Mouse (Mus musculus) C2C12 (cell line): ENCODE results near the gene Fkbp9. TPM values are rescaled to one million over a fixed set of nuclear protein-coding genes. Genes with fewer than 3 reads are reported as not detected.

ENCODE experiments used
- H3K27me3 ChIP-seq: one replicate; pipeline ENCODE4 v1.6.1; 2011; ENCODE audit not compliant: control insufficient read depth, insufficient read depth, insufficient read length
- H3K36me3 ChIP-seq: one replicate; pipeline ENCODE4 v1.6.1; 2011; ENCODE audit not compliant: control insufficient read depth, insufficient read depth
- H3K4me3 ChIP-seq: one replicate; pipeline ENCODE4 v1.5.1; 2011; ENCODE audit warnings: mild to moderate bottlenecking, control low read depth; ENCODE audit not compliant: poor library complexity, insufficient read depth, severe bottlenecking
- H3K79me2 ChIP-seq: one replicate; pipeline ENCODE4 v1.6.1; 2011; ENCODE audit not compliant: control insufficient read depth, insufficient read depth
- H3K79me3 ChIP-seq: one replicate; pipeline ENCODE4 v1.6.1; 2011; ENCODE audit warnings: low read depth, control low read depth
- H3ac ChIP-seq: one replicate; pipeline ENCODE3; 2011; ENCODE audit warnings: low read depth; ENCODE audit not compliant: control insufficient read depth, insufficient read length
- CEBPB ChIP-seq: IDR thresholded peaks from one replicate; pipeline ENCODE4 v1.6.1; 2011; ENCODE audit warnings: low read depth, mild to moderate bottlenecking, control low read depth, moderate library complexity
- CTCF ChIP-seq: IDR thresholded peaks from one replicate; pipeline ENCODE4 v1.5.1; 2011; ENCODE audit not compliant: control insufficient read depth, insufficient read depth, insufficient read length
- FOSL1 ChIP-seq: IDR thresholded peaks from one replicate; pipeline ENCODE4 v1.8.0; 2011; ENCODE audit warnings: mild to moderate bottlenecking, low read length; ENCODE audit not compliant: poor library complexity, insufficient read depth, severe bottlenecking
- MAX ChIP-seq: IDR thresholded peaks from one replicate; pipeline ENCODE4 v1.6.1; 2011; ENCODE audit warnings: mild to moderate bottlenecking, control low read depth
- MYOD1 ChIP-seq: IDR thresholded peaks from one replicate; pipeline ENCODE4 v1.6.1; 2011; ENCODE audit warnings: low read depth; ENCODE audit not compliant: control insufficient read depth, insufficient read length
- MYOG ChIP-seq: IDR thresholded peaks from one replicate; pipeline ENCODE4 v1.6.1; 2011; ENCODE audit not compliant: control insufficient read depth, insufficient read length; ENCODE audit errors: extremely low read depth
- USF1 ChIP-seq: IDR thresholded peaks from one replicate; pipeline ENCODE4 v1.6.1; 2011; ENCODE audit warnings: low read depth, mild to moderate bottlenecking, control low read depth, moderate library complexity
- polyA plus RNA-seq: library from polyadenylated mRNA; unstranded; fragments of >200 nt; fragmentation: generic; extraction: Trizol; gene quantifications from one replicate; pipeline ENCODE4 v1.2.1, GENCODE M21; 2012; ENCODE audit warnings: missing spikeins

Gene Fkbp9
- polyA plus RNA-seq, 1 experiment, result 90.4 TPM

DNA sequence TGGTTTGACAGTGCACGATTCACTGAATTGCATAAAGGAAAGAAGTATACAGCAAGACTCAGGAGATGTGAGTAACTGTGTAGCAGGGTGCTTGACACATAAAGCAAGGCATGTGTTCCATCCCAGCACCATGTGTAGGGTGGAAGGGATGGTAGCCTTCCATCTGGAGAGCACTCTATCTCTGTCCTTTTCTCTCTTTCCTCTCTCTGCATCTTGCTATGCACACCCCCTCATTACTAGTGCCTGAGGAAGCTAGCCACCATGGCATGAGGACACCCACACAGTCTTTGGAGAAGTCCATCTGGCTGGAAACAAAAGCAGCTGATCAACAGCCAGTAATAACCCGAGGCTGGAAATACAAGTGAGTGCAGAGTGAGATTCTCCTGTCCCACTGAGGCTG is 25.7 kb upstream of the Fkbp9 start:
- TF ChIP-seq USF1, result no peak
- TF ChIP-seq CTCF, result no peak
- TF ChIP-seq MYOG, result no peak
- no peak for TF ChIP-seq FOSL1
- TF ChIP-seq CEBPB, result no peak
- no peak for TF ChIP-seq MYOD1
- TF ChIP-seq MAX, result no peak
- Histone ChIP-seq H3K27me3 (no peaks in the 10 kb centered on the region), H3K79me2 (no peaks in the 10 kb centered on the region), H3K4me3 (no peak overlapping the region), H3ac (no peak overlapping the region), H3K79me3 (no peaks in the 10 kb centered on the region), H3K36me3 (no peaks in the 10 kb centered on the region)

DNA sequence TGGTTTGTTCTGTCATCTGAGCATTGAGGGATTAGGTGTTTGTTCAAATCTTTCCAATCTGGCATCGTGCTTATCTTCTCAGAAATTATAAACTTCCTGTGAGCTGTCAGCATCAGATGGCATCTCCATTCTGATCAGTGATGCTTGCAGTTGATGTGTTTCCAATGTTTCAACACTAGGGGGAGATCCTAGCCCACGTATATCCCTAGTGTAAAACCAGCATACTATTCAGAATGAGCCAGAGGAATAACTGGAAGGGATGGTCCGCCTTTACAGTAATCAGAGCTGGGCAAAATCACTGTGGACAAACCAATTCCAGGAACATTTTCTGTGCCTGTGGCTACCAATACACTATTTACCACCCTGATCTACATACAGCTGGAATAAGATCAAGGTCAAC is 23.2 kb upstream of the Fkbp9 start:
- Histone ChIP-seq H3K27me3 (no peaks in the 10 kb centered on the region), H3K4me3 (no peak overlapping the region), H3ac (no peak overlapping the region), H3K79me3 (no peaks in the 10 kb centered on the region), H3K36me3 (no peaks in the 10 kb centered on the region), H3K79me2 (no peaks in the 10 kb centered on the region)
- TF ChIP-seq MYOD1, result no peak
- TF ChIP-seq CTCF, result peak; percentile 36

DNA sequence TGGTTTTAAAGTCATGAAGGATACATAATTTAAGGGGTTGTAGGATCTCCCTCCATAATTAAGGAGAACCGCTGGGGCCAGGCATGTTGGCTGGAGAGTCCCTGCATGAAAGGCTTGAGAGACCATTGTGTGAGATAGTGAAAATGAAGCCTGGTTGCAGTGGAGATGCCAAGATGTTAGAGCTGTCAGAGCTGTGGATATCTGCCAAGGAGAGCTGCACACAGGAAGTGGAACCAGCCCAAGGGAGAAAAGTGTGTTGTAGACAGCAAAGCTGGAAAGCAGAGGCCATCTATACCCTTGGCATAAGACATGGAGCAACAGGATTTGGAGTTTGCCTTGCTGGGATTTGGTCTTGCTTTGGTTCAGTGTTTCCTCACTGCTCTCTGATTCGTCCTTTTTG is 18.5 kb upstream of the Fkbp9 start:
- Histone ChIP-seq H3K79me2 (no peaks in the 10 kb centered on the region), H3K36me3 (no peaks in the 10 kb centered on the region), H3ac (no peak overlapping the region), H3K27me3 (no peaks in the 10 kb centered on the region), H3K79me3 (no peaks in the 10 kb centered on the region), H3K4me3 (no peak overlapping the region)
- TF ChIP-seq MAX (no peak), MYOD1 (no peak)

DNA sequence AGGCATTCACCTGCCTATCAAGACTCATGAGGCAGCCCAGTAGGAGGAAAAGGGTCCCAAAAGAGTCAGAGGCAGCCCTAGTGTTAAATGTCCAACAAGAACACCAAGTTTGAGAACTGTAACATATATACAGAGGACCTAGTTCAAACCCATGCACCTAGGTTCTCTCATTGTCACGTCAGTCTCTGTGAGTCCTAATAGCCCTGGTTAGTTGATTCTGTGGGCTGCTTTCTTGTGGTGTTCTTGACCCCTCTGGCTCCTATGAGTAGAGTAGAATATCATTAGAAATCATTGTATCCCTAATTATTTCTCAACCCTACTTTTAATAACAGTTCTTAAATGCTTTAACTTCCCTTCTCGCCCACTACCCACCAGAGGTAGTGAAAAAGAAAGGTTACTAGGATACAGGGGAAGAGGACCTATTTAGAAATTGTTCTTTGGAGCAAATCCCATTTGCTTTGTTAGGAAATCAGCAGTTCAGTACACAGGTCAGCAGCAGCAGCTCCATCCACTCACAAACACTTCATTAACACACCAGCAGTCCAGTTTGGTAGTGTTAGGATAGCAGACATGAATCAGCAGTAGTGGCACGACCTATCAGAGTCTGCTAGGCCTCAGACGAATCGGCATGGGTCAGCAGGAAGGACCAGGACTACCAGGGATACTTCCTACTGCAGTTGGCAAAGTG is 13.3 kb upstream of the Fkbp9 start:
- H3K4me3 ChIP-seq, result no peak overlapping the region
- H3K36me3 ChIP-seq, result no peaks in the 10 kb centered on the region
- TF ChIP-seq FOSL1, result no peak
- no peak for TF ChIP-seq CTCF
- TF ChIP-seq MAX, result no peak
- TF ChIP-seq MYOD1, result no peak
- no peak for TF ChIP-seq USF1
- TF ChIP-seq MYOG, result no peak
- TF ChIP-seq CEBPB, result no peak
- H3K79me3 ChIP-seq, result no peaks in the 10 kb centered on the region
- H3ac ChIP-seq, result no peak overlapping the region
- H3K27me3 ChIP-seq, result no peaks in the 10 kb centered on the region
- no peaks in the 10 kb centered on the region for H3K79me2 ChIP-seq

DNA sequence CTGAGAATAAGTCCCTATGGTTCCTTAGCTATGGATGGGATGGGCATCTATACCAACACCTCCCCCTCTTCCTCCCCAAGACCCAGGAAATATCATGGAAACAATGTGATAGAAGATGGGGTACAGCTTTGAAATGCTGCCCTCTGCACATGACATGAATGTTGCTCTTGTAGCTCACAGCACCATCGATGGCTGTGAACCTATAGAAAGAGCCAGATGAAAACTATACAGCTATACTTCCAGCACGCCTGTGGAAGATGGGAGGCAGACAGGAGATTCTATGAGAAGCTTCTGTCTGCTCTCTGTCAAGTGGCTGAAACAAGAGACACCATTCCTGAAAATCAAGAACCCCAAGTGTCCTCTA is 12.8 kb upstream of the Fkbp9 start:
- Histone ChIP-seq H3K27me3 (no peaks in the 10 kb centered on the region), H3K79me2 (no peaks in the 10 kb centered on the region), H3K79me3 (no peaks in the 10 kb centered on the region), H3K4me3 (no peak overlapping the region), H3ac (no peak overlapping the region), H3K36me3 (no peaks in the 10 kb centered on the region)
- TF ChIP-seq MYOD1 (no peak), USF1 (no peak), FOSL1 (no peak), CEBPB (no peak), MYOG (no peak), MAX (no peak), CTCF (no peak)

DNA sequence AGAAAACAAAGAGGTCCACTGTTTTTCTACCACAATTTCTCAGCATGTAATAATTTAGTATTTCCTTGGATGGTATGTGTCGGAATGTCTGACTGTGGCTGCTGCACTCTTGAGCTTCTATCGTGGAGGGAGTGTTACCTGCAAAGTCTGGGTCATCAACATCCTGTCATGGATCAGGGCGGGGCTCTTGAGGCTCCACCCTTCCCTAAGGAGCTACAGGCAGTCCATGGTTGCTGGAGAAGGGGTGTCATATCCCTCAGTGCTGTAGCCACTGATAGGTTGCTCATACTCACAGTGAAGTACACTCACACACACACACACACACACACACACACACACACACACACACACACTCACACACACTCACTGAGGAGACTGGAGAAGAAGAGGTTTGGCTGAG is 6.2 kb upstream of the Fkbp9 start:
- Histone ChIP-seq H3K4me3 (no peak overlapping the region), H3ac (no peak overlapping the region), H3K79me2 (no peaks in the 10 kb centered on the region), H3K27me3 (no peaks in the 10 kb centered on the region), H3K36me3 (no peaks in the 10 kb centered on the region), H3K79me3 (no peaks in the 10 kb centered on the region)
- no peak for TF ChIP-seq MAX
- TF ChIP-seq USF1, result no peak
- TF ChIP-seq FOSL1, result no peak
- TF ChIP-seq CTCF, result no peak
- TF ChIP-seq MYOG, result no peak
